Mouse (Mus musculus) cerebellum, adult 2 months (tissue): Measurements from ENCODE around the gene Rgs3.

Experiments
- CTCF ChIP-seq: fragments of 200-500 bp; IDR thresholded peaks from 2 replicates; pipeline ENCODE4 v1.5.1; 2011; ENCODE audit warnings: low read depth, mild to moderate bottlenecking, control low read depth, low read length, moderate library complexity, borderline replicate concordance; ENCODE audit not compliant: insufficient read depth
- POLR2A ChIP-seq: fragments of 200-500 bp; IDR thresholded peaks from 2 replicates; pipeline ENCODE4 v1.6.1; 2011; ENCODE audit warnings: low read length, control low read depth, borderline replicate concordance; ENCODE audit not compliant: insufficient read depth

DNA sequence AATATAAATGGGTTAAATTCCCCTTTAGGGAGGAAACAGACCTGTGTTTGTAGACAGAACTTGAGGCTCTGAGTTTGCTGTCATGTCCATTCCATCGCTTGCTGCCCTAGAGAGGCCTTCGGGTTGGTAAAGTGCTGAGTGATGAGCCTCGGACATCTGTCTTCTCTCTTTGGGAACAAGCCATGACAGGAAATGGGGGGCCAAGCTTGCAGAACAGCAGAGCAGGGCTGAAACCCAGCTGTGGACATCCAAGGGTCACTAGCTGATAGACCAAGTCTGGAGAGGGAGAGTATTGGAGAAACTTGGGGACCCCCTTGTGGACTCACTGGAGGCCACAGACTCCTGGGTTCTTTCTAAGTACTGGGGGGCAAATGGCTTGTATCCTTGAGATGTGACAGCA is 177.3 kb downstream of the Rgs3 start:
- TF ChIP-seq CTCF, result no peak
- TF ChIP-seq POLR2A, result no peak
